Mouse (Mus musculus): ENCODE measurements around the gene Josd1. TPM values are rescaled to one million over a fixed set of nuclear protein-coding genes. Genes with fewer than 3 reads are reported as not detected.

Josd1 gene
- total RNA-seq, 1 experiment, result 25.3 TPM

- peak; percentile 75 for DNase-seq (ENCODE audit: low read depth, low spot score)
- Histone ChIP-seq H3K9ac (ENCODE audit: insufficient read depth, low read depth, low read length, poor library complexity, severe bottlenecking) (peak within 1 kb of the TSS; percentile 94), H3K27ac (ENCODE audit: insufficient read depth, low read depth, low read length, poor library complexity, severe bottlenecking) (peak within 1 kb of the TSS; percentile 44), H3K9me3 (ENCODE audit: control insufficient read depth, insufficient read depth, low read depth, low read length) (no peaks in the 10 kb centered on the region), H3K4me1 (ENCODE audit: control insufficient read depth in 2 of 2, insufficient read depth in 2 of 2, low read length in 2 of 2, poor library complexity in 1 of 2) (0 out of 4 replicates have a peak, but pooled peaks cover 0 to 2% of the 10 kb centered on the region in 2 experiments), H3K4me3 (ENCODE audit: insufficient read depth in 1 of 2, low read depth in 1 of 2, low read length in 2 of 2, poor library complexity in 1 of 2, severe bottlenecking in 1 of 2) (peak within 1 kb of the TSS; percentile 86 to 98), H3K36me3 (ENCODE audit: control insufficient read depth, insufficient read depth, low read length, poor library complexity, severe bottlenecking) (peaks cover 23% of the 10 kb centered on the region)
- TF ChIP-seq ZC3H11A (IDR thresholded peaks at IDR 0.05; ENCODE audit: borderline replicate concordance, low read depth, low read length) (no peak), MAFK (IDR thresholded peaks at IDR 0.05; ENCODE audit: insufficient read depth, low read depth, low read length) (no peak), HCFC1 (IDR thresholded peaks at IDR 0.05; ENCODE audit: borderline replicate concordance, insufficient read depth, low read length) (peak; percentile 81), ZNF384 (IDR thresholded peaks at IDR 0.05; ENCODE audit: low read depth, low read length) (peak; percentile 83)
- in situ Hi-C loops (cut with MboI; ENCODE audit: low sequenced_read_pairs in 2 of 2, unreplicated experiment in 2 of 2), result no loop called here
Measured at GRCm38 (mm10) chr15:79670249-79670971, 17.3 kb downstream of the Josd1 start, which contains the start of gene Tomm22. Tomm22 (plus strand) TSS chr15:79670861.

GRCm38 (mm10) chr15:79669195-79669594 is 18.5 kb downstream of the Josd1 start:
- Histone ChIP-seq H3K36me3 (ENCODE audit: control insufficient read depth, insufficient read depth, low read length, poor library complexity, severe bottlenecking) (peaks cover 11% of the 10 kb centered on the region), H3K27ac (ENCODE audit: insufficient read depth, low read depth, low read length, poor library complexity, severe bottlenecking) (no peak overlapping the region)
- in situ Hi-C loops (cut with MboI; ENCODE audit: low sequenced_read_pairs in 2 of 2, unreplicated experiment in 2 of 2), result no loop called here

GRCm38 (mm10) chr15:79664666-79665065 is 23.1 kb downstream of the Josd1 start:
- Histone ChIP-seq H3K4me3 (ENCODE audit: insufficient read depth in 1 of 2, low read depth in 1 of 2, low read length in 2 of 2, poor library complexity in 1 of 2, severe bottlenecking in 1 of 2) (no peak overlapping the region), H3K36me3 (ENCODE audit: control insufficient read depth, insufficient read depth, low read length, poor library complexity, severe bottlenecking) (peaks cover 14% of the 10 kb centered on the region; the same call in 1 of the 2 replicates), H3K9me3 (ENCODE audit: control insufficient read depth, insufficient read depth, low read depth, low read length) (no peaks in the 10 kb centered on the region), H3K27ac (ENCODE audit: insufficient read depth, low read depth, low read length, poor library complexity, severe bottlenecking) (no peak overlapping the region), H3K4me1 (ENCODE audit: control insufficient read depth in 2 of 2, insufficient read depth in 2 of 2, low read length in 2 of 2, poor library complexity in 1 of 2) (no peaks in the 10 kb centered on the region), H3K9ac (ENCODE audit: insufficient read depth, low read depth, low read length, poor library complexity, severe bottlenecking) (no peak overlapping the region)
- no peak for DNase-seq (ENCODE audit: low read depth, low spot score)
- in situ Hi-C loops (cut with MboI; ENCODE audit: low sequenced_read_pairs in 2 of 2, unreplicated experiment in 2 of 2), result no loop called here
- TF ChIP-seq CHD2 (IDR thresholded peaks at IDR 0.05; ENCODE audit: low read depth, low read length), result no peak

More at GRCm38 (mm10) chr15:79669195-79669594, 18.5 kb downstream of the Josd1 start:
- Histone ChIP-seq H3K9ac (ENCODE audit: insufficient read depth, low read depth, low read length, poor library complexity, severe bottlenecking) (no peak overlapping the region), H3K4me1 (ENCODE audit: control insufficient read depth in 2 of 2, insufficient read depth in 2 of 2, low read length in 2 of 2, poor library complexity in 1 of 2) (0 out of 4 replicates have a peak, but pooled peaks cover 0 to 2% of the 10 kb centered on the region in 2 experiments), H3K4me3 (ENCODE audit: insufficient read depth in 1 of 2, low read depth in 1 of 2, low read length in 2 of 2, poor library complexity in 1 of 2, severe bottlenecking in 1 of 2) (no peak overlapping the region), H3K9me3 (ENCODE audit: control insufficient read depth, insufficient read depth, low read depth, low read length) (no peaks in the 10 kb centered on the region)
- TF ChIP-seq MAFK (IDR thresholded peaks at IDR 0.05; ENCODE audit: insufficient read depth, low read depth, low read length) (no peak), HCFC1 (IDR thresholded peaks at IDR 0.05; ENCODE audit: borderline replicate concordance, insufficient read depth, low read length) (no peak), CHD2 (IDR thresholded peaks at IDR 0.05; ENCODE audit: low read depth, low read length) (no peak), ZC3H11A (IDR thresholded peaks at IDR 0.05; ENCODE audit: borderline replicate concordance, low read depth, low read length) (no peak), ZNF384 (IDR thresholded peaks at IDR 0.05; ENCODE audit: low read depth, low read length) (no peak)
- no peak for DNase-seq (ENCODE audit: low read depth, low spot score)

GRCm38 (mm10) chr15:79661852-79662251 is 25.9 kb downstream of the Josd1 start:
- peak; percentile 75 for DNase-seq (ENCODE audit: low read depth, low spot score)
- Histone ChIP-seq H3K9ac (ENCODE audit: insufficient read depth, low read depth, low read length, poor library complexity, severe bottlenecking) (no peak overlapping the region), H3K4me1 (ENCODE audit: control insufficient read depth in 2 of 2, insufficient read depth in 2 of 2, low read length in 2 of 2, poor library complexity in 1 of 2) (no peaks in the 10 kb centered on the region), H3K9me3 (ENCODE audit: control insufficient read depth, insufficient read depth, low read depth, low read length) (no peaks in the 10 kb centered on the region), H3K27ac (ENCODE audit: insufficient read depth, low read depth, low read length, poor library complexity, severe bottlenecking) (no peak overlapping the region), H3K4me3 (ENCODE audit: insufficient read depth in 1 of 2, low read depth in 1 of 2, low read length in 2 of 2, poor library complexity in 1 of 2, severe bottlenecking in 1 of 2) (no peak overlapping the region), H3K36me3 (ENCODE audit: control insufficient read depth, insufficient read depth, low read length, poor library complexity, severe bottlenecking) (peaks cover 14% of the 10 kb centered on the region; the same call in 1 of the 2 replicates)
- in situ Hi-C loops (cut with MboI; ENCODE audit: low sequenced_read_pairs in 2 of 2, unreplicated experiment in 2 of 2), result no loop called here
- TF ChIP-seq ZC3H11A (IDR thresholded peaks at IDR 0.05; ENCODE audit: borderline replicate concordance, low read depth, low read length) (no peak), CHD2 (IDR thresholded peaks at IDR 0.05; ENCODE audit: low read depth, low read length) (no peak), ZNF384 (IDR thresholded peaks at IDR 0.05; ENCODE audit: low read depth, low read length) (no peak), MAFK (IDR thresholded peaks at IDR 0.05; ENCODE audit: insufficient read depth, low read depth, low read length) (no peak), HCFC1 (IDR thresholded peaks at IDR 0.05; ENCODE audit: borderline replicate concordance, insufficient read depth, low read length) (no peak)
